Mouse (Mus musculus) embryonic fibroblast, embryonic 13.5 days (primary cell): ENCODE results near the gene Wdr18. TPM values are rescaled to one million over a fixed set of nuclear protein-coding genes. Genes with fewer than 3 reads are reported as not detected.
A peak's percentile ranks its signal among the peaks of the same experiment; 100 is the strongest.

ENCODE experiments used
- H3K27ac ChIP-seq: 2 replicates; pipeline ENCODE4 v1.5.1; 2012; ENCODE audit warnings: low read length, control low read depth, inconsistent platforms; ENCODE audit not compliant: insufficient read depth
- H3K4me1 ChIP-seq: 2 replicates; pipeline ENCODE4 v1.6.1; 2011; ENCODE audit warnings: low read length; ENCODE audit not compliant: control insufficient read depth, insufficient read depth
- H3K4me3 ChIP-seq: 2 replicates; pipeline ENCODE4 v1.5.1; 2011; ENCODE audit warnings: mild to moderate bottlenecking, control low read depth, low read length; ENCODE audit not compliant: insufficient read depth
- CTCF ChIP-seq: IDR thresholded peaks from 2 replicates; pipeline ENCODE4 v1.5.1; 2011; ENCODE audit warnings: mild to moderate bottlenecking, control low read depth, low read length, moderate library complexity, borderline replicate concordance; ENCODE audit not compliant: insufficient read depth
- POLR2A ChIP-seq: IDR thresholded peaks from 2 replicates; pipeline ENCODE4 v1.6.1; 2011; ENCODE audit warnings: low read depth, mild to moderate bottlenecking, control low read depth, low read length, moderate library complexity
- polyA plus RNA-seq: library from polyadenylated mRNA; stranded (reverse); fragments of >200 nt; gene quantifications from 2 replicates; pipeline ENCODE4 v1.2.4, GENCODE M21; 2011; ENCODE audit warnings: low read depth; ENCODE audit not compliant: missing spikeins, insufficient read length

Gene Wdr18
- polyA plus RNA-seq, 1 experiment = 29.3 TPM

- H3K27ac ChIP-seq = no peak overlapping the region
Observed at GRCm38 (mm10) chr10:79994397-79995115, 34.6 kb downstream of the Wdr18 start.

GRCm38 (mm10) chr10:79995636-79996035 lies 35.7 kb downstream of the Wdr18 start:
- no peak; the same call in 1 of the 2 replicates for TF ChIP-seq POLR2A
- TF ChIP-seq CTCF = no peak
- no peaks in the 10 kb centered on the region for H3K4me1 ChIP-seq
- no peak overlapping the region for H3K4me3 ChIP-seq
- H3K27ac ChIP-seq = no peak overlapping the region

More at GRCm38 (mm10) chr10:79994397-79995115, 34.6 kb downstream of the Wdr18 start:
- Histone ChIP-seq H3K4me3 (no peak overlapping the region), H3K4me1 (no peaks in the 10 kb centered on the region)
- no peak for TF ChIP-seq POLR2A

GRCm38 (mm10) chr10:79996272-79997033 lies 36.5 kb downstream of the Wdr18 start, which contains the start of gene Abca7:
Gene Abca7, plus strand, starts transcription at chr10:79996494.
- peak within 1 kb of the TSS; percentile 59 for H3K4me3 ChIP-seq
- H3K4me1 ChIP-seq = no peaks in the 10 kb centered on the region
- peak; percentile 64 for TF ChIP-seq POLR2A
- TF ChIP-seq CTCF = no peak
- peak within 1 kb of the TSS; percentile 42 for H3K27ac ChIP-seq

- TF ChIP-seq CTCF (no peak), POLR2A (no peak)
- Histone ChIP-seq H3K4me3 (peak overlapping the region; percentile 59), H3K27ac (peak overlapping the region; percentile 42; the same call in 1 of the 2 replicates), H3K4me1 (no peaks in the 10 kb centered on the region)
Observed at GRCm38 (mm10) chr10:79997034-79997760, 37.2 kb downstream of the Wdr18 start.

GRCm38 (mm10) chr10:79997819-79998218 lies 37.9 kb downstream of the Wdr18 start:
- Histone ChIP-seq H3K27ac (no peak overlapping the region), H3K4me3 (peak overlapping the region; percentile 59), H3K4me1 (no peaks in the 10 kb centered on the region)
- TF ChIP-seq CTCF (no peak), POLR2A (no peak)

- no peak for TF ChIP-seq POLR2A
- TF ChIP-seq CTCF = no peak
- no peaks in the 10 kb centered on the region for H3K4me1 ChIP-seq
- H3K27ac ChIP-seq = no peak overlapping the region
- H3K4me3 ChIP-seq = no peak overlapping the region
Observed at GRCm38 (mm10) chr10:80001945-80002344, 42.0 kb downstream of the Wdr18 start.

- Histone ChIP-seq H3K27ac (no peak overlapping the region), H3K4me1 (no peaks in the 10 kb centered on the region), H3K4me3 (no peak overlapping the region)
- no peak for TF ChIP-seq POLR2A
- no peak for TF ChIP-seq CTCF
Observed at GRCm38 (mm10) chr10:80002829-80003228, 42.9 kb downstream of the Wdr18 start.

- TF ChIP-seq POLR2A (no peak), CTCF (no peak)
- Histone ChIP-seq H3K27ac (no peak overlapping the region), H3K4me3 (no peak overlapping the region), H3K4me1 (no peaks in the 10 kb centered on the region)
Observed at GRCm38 (mm10) chr10:80003374-80004232, 43.7 kb downstream of the Wdr18 start.

- no peak for TF ChIP-seq CTCF
- no peak for TF ChIP-seq POLR2A
- Histone ChIP-seq H3K27ac (no peak overlapping the region), H3K4me3 (no peak overlapping the region), H3K4me1 (no peaks in the 10 kb centered on the region)
Observed at GRCm38 (mm10) chr10:80004233-80004705, 44.3 kb downstream of the Wdr18 start.
